Mouse (Mus musculus) heart, postnatal 14 days (tissue): ENCODE results near the gene Slc4a7. TPM values are rescaled to one million over a fixed set of nuclear protein-coding genes. Genes with fewer than 3 reads are reported as not detected.
A peak's percentile ranks its signal among the peaks of the same experiment; 100 is the strongest.

Source experiments
- DNase-seq, 2 experiments: peaks; one replicate each; pipeline ENCODE4 v3.0.0; 2021 to 2022
- intact Hi-C: fragments of 180-260 bp; cut with DNase I; formaldehyde crosslinking; loops from one replicate; pipeline ENCODE4 v1.15.1; 2025
- long read RNA-seq, 2 experiments: library from polyadenylated mRNA; stranded (forward); transcript quantifications; one replicate each; pipeline ENCODE4 v2.0.0; 2021
- total RNA-seq, 2 experiments: library from RNA; stranded (reverse); gene quantifications; 2 replicates each; pipeline ENCODE4 v1.2.3; 2021

Slc4a7 gene
- 10 to 100 TPM; 15.3 to 15.5 TPM for total RNA-seq
- long read RNA-seq, experiment 1, partial matches to known transcripts = 0 of 1 reads
- long read RNA-seq, experiment 1, other reads (novel, unspliced or antisense) = 1 of 1 reads
- long read RNA-seq, experiment 2, full-length matches to known transcripts = 1 of 5 reads
- long read RNA-seq, experiment 2, partial matches to known transcripts = 1 of 5 reads
- long read RNA-seq, experiment 2, other reads (novel, unspliced or antisense) = 3 of 5 reads

DNA sequence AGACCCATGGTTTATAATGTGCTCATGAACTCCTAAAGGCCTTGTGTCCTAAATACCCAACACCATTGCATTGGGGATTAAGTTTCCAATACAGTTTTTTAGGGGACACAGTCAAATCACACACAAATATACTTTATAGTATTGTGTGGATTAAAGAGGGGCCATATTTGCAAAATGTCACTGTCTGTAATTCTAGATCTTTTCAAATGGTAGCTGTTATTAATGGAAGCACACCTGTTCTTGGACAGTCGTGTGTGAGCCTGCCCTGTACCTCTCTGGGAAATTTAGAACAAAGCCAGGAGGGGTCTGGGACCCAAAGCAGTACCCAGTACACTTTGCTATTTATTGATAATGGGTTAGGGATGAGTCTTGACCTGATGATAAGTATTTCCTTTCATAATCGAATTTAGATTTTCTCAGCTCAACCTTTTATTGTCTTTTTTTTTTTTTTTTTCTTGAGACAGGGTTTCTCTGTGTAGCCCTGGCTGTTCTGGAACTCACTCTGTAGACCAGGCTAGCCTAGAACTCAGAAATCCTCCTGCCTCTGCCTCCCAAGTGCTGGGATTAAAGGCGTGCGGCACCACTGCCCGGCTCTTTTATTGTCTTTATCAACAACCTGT lies at the start of gene Slc4a7:
Slc4a7 (plus strand) TSS at position 570 of the 620 bp plus-strand sequence.
- intact Hi-C loops = loop anchor here (5.0 to 10.0 kb wide), 2 partner anchors 160 to 357 kb away; partner anchors contain the start of gene Il3ra
- DNase-seq = no peak

DNA sequence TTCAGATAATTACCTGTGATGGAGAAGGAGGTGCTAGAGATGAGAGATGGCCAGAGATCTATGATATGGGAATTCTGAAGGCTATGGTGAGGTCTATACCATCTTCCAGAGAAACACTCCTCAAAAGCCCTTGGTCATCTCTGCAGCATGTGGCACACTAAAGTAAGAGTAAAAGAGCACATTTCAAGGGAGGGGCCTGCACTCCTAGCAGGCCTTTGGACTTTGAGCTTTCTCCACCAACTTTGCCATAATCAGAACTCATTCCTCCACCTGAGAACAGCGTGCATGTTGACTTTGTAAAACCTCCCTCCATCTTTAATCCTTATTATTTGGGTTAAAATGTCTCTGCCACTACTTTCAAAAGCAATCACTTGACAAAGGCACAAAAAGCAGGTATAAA lies 31.5 kb upstream of the Slc4a7 start:
- intact Hi-C loops = loop anchor here (10.0 kb wide), 1 partner anchor 186 kb away; no protein-coding TSS in a partner anchor
- no peak for DNase-seq

DNA sequence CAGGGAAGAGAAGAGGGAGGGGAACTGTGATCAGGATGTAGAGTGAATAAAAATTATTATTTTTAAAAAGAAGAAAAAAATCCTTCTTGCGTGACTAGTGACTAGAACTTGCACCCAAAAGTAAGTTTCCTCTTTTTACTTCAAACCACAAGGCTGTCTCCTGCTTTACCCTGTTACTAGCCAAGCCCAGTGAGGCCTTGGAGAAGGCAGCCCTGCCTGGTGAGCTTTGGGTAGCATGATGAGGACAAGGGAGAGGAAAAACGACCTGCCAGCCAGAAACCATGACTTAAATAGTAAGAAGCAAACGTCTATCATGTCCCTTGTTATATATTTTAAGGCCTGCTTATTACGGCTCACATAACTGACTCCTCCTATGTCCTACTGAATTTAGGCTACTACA lies 20.5 kb upstream of the Slc4a7 start:
- intact Hi-C loops = no loop called here

DNA sequence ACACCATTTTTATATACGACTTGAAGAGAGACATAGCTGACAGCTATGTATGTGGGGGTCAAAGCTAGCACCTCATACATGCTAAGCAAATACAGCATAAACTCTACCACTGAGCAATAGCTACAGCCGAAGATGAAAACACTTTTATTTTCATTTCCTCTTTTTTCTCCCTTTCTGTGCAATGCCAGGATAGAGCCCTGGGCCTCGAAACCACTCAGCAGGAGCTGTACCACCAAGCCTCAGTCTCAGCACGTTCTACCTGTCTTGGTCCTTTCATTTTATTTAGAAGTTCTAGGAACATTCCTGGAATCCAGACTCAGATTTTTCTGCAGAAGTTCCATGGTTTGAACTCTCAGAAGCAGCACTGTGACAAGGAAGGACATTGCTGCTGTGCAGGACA lies 17.3 kb upstream of the Slc4a7 start:
- no peak for DNase-seq

More for the DNA sequence above, 20.5 kb upstream of the Slc4a7 start:
- no peak for DNase-seq

DNA sequence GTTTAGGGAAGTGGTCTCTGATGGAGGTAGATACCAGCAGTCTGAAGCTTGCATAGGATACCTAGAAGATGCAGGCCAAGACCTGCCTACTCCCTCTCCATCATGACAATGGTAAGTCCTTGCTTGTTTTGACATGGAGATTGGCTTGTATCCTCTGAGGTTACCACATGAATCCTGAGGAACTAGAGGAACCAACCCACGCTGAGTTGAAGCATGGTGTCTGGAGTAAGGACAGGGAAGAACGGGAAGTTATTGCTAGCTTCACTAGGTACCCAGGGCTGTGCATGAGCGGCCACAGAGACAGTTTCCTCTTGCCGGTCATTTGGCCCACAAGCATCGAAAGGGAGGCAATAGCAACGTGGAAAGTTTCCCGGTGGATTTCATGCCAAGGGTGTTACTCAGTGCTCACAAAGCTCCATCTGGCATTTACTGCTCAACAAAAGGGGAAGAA lies 16.0 kb upstream of the Slc4a7 start:
- peak in 1 of 2 experiments; percentile 11 for DNase-seq
- intact Hi-C loops = no loop called here

More for the DNA sequence above, 17.3 kb upstream of the Slc4a7 start:
- intact Hi-C loops = no loop called here

DNA sequence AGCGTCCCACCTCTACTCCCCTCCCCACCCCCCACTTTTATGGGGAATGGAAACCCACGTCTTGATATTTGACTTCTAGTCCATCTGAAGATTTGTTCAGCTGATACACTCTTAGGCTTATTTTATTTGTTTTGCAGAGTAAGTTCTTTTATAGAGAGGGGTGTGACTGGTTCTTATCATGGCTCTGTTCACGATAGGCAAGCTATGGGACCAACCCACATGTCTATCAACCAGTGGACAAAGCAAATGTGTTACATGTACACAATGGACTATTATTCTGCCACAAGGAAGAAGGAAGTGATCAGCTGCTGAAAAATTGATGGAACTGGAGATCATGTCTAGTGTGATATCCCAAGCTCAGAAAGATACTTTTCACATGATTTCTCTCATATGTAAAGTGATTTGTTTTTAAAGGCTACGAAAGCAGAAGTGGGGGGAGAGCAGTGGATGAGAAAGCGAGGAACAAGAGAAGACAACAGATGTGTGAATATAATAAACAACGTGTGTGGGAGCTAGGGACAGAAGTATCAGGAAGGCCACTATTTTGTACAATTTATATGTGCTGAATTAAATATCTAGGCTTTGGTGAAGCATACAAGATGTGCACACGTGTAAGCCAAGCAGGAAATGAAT lies 14.7 kb upstream of the Slc4a7 start:
- intact Hi-C loops = no loop called here
- no peak for DNase-seq

DNA sequence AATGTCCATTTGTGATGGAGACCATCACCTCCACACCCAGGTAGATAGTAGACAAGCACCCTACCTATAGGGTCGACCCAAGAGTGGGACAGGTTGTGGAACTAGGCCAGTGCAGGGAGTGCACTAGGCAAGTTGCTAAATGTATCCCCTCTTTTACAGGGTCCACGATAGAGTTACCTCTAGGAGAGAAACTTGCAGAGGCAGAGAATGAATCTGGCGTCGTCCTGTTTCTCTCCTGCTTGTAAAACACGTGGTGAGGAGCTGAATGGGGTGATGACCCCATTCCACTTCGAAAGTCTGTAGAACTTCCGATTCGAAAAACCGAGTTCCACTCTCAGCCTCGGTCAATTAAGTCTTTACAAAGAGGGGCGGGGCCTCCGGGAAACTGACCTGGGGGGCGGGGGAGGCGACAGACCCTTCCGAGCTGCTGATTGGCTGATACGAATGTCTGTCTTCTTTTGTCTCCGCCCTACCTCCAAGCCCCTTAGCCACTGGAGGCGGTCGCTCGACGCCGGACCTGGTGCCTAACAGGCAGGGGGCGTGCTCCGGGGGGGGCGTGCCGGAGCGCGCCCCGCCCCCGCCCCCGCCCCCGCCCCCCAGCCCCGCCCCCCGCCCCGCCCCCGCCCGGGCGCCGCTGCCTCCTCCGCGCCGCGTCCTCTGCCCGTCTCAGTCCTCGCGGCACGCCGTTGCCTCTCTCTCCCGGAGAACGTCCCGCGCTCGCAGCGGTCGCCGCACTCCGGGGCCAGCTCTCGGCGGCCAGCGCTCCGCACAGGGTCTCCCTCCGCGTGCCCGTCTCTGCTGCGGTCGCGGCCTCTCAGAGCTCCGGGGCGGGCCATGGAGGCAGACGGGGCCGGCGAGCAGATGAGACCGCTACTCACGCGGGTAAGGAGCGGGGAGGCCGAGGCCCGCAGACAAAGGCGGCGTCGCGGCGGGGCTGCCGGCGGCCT lies 593 bp downstream of the Slc4a7 start:
- DNase-seq = peak; percentile 90 to 93
- intact Hi-C loops = loop anchor here (5.0 to 10.0 kb wide), 2 partner anchors 160 to 358 kb away; partner anchors contain the start of gene Il3ra

DNA sequence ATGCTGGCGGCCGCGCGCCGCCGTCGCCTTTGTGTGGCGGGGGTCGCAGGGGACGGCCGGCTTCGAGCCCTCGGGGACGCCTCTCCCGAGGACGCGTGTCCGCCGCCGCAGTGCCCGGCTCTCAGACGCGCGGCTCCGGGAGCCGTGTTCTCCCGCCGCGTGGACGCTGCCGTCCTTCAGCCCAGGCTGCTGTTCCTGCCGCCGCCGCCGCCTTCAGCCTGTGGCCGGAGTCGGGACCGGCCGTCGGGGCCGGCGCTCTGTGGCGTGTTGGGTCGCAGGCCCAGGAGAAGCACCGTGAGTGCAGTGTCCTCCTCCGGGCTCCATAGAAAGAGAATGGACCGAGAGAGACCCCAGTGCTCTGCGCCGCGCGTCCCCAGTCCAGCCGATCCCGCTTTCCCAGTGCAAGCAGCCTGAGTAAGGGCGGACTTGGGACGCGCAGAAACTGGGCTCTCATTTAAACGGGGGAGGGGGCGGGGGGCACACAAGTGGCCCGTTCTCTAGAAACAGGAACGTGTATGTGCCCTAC lies 1.3 kb downstream of the Slc4a7 start:
- intact Hi-C loops = loop anchor here (5.0 to 10.0 kb wide), 2 partner anchors 159 to 359 kb away; partner anchors contain the start of gene Il3ra
- DNase-seq = peak; percentile 62 to 67

DNA sequence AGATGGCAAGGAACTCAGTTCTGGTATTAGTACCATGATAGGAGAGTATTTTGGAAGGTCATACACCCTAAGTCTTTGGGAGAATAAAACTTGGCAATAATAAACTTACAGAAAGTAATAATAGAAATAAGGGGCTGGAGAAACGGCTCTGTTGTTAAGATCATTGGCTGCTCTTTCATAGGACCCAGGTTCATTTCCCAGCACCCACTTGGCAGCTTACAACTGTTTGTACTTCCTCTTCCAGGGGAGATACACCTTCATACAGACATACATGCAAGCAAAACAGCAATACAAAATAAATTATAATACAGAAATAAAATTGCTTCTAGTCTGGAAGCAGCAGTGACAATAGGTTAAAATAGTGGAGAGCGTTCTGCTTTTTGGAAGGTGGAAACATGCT lies 2.6 kb downstream of the Slc4a7 start:
- DNase-seq = no peak

DNA sequence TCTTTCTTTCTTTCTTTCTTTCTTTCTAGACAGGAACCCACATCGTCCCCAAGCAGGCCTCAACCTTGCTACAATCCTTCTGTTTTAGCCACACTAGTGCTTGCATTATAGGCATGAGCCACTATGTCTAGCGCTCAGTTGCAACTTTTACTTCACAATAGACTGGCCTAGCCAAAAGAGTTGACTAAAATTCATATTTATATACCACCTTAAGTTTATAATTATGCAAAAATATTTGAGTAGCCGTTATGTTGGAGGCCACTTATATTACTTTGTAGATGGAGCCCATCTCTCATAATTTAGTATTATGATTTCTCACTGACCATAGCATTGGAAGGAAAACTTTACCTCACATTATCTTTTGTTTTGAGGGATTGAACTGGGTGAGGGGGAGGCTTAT lies 3.0 kb downstream of the Slc4a7 start:
- DNase-seq = no peak
- intact Hi-C loops = loop anchor here (10.0 kb wide), 1 partner anchor 360 kb away; the partner anchor contains the start of gene Il3ra

More for the DNA sequence above, 2.6 kb downstream of the Slc4a7 start:
- intact Hi-C loops = loop anchor here (5.0 to 10.0 kb wide), 2 partner anchors 158 to 360 kb away; partner anchors contain the start of gene Il3ra

DNA sequence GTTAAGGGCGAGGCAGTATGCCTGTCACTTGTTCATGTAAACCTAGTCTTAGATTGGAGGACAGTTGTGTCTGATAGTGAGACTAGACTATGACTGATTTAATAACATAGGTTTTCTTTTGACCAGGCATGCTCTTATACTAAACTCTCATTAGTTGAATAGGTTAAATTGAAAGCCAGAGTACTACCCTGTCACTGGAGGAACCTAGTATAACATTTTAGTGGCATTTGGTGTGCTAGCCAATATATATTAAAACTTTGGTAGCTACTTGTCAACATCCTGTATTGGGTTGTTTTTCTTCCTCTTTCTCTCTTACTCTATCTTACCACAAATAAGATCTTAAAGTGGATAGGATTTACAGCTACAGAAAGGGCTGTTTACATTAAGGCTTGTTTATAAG lies 4.3 kb downstream of the Slc4a7 start:
- DNase-seq = no peak
- intact Hi-C loops = loop anchor here (10.0 kb wide), 1 partner anchor 362 kb away; the partner anchor contains the start of gene Il3ra

DNA sequence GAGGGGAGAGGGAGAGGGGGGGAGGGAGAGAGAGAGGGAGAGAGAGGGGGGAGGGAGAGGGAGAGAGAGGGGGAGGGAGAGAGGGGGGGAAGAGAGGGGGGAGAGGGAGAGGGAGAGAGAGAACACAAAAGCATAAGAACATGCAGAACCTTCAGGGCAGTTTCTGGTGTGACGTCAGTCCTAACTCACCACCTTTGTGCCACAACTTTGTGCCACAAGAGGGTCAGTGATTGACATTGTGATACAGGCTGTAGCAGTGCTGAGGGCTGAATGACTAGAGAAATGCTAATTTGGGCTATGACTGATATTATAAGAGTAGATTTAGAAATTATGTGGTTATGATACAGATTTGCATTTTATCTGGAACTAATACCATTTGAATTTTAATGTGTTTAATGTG lies 5.0 kb downstream of the Slc4a7 start:
- intact Hi-C loops = loop anchor here (10.0 kb wide), 1 partner anchor 362 kb away; the partner anchor contains the start of gene Il3ra
- DNase-seq = no peak

DNA sequence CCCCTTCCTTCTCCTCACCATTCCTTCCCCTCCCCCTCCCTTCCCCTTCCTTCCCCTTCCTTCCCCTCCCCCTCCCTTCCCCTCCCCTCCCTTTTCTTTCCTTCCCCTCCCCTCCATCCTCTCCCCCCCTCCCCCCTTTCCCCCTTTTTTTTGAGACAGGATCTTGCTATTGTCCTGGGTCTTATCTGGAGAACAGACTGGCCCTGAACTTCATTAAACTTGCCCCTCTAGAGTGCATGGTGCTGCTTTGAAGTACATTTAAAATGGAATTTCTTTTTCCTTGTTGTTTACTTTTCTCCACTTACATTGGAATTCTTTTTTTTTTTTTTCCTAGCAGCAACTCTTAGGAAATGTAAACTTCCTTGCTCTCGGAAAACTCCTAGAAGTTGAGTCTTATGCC lies 6.9 kb downstream of the Slc4a7 start:
- intact Hi-C loops = loop anchor here (10.0 kb wide), 1 partner anchor 364 kb away; the partner anchor contains the start of gene Il3ra
- no peak for DNase-seq

DNA sequence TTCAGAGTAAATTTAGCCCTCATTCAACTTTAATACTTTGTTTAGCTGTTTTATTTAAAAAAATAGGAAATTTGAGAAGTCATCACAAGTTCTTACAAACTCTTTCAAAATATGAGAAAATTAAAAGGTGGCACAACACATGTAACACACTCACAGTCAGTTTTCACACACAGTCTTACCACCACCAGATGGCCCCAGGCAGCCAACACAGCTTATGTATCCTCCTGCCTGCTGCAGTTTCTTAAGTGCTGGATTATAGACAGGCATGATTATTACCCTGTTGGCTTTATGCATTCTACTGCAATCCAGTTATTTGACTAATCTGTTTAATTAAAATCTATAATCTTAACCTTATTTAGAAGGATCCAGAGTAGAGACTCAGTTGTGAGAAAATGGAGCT lies 12.1 kb downstream of the Slc4a7 start:
- DNase-seq = peak; percentile 5 to 15
- intact Hi-C loops = no loop called here

DNA sequence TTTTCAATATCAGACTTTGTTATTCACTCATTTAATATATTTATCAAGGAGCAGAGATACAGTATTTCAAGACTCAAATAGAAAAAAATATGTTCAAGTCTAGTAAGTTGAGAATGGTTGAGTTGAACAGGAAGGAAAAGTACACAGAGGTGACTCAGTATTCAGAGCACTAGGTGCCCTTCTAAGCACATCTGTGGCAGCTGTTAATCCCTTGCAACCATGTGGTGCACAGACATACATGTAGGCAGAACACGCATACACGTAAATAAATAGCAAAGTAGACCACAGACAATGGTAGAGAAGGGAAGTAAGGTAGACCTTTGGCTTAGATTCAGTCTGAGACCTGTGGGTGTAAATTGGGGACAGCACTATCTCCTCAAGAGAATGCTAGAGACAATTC lies 13.7 kb downstream of the Slc4a7 start:
- intact Hi-C loops = no loop called here
- DNase-seq = no peak

DNA sequence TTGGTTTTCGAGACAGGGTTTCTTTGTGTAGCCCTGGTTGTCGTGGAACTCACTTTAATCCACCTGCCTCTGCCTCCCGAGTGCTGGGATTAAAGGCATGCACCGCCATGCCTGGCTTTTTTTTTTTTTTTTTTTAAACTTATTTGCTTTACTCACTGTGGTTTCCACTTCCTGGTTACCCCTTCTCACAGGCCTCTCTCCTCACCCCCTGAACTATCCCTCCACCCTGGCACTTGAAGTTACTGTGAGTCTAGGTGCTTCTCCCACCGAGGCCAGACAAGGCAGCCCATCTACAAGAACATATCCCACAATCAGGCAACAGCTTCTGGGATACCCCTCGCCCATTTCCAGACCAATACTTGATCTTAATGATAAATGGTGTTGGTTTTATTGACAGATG lies 14.8 kb downstream of the Slc4a7 start:
- no peak for DNase-seq
- intact Hi-C loops = no loop called here

DNA sequence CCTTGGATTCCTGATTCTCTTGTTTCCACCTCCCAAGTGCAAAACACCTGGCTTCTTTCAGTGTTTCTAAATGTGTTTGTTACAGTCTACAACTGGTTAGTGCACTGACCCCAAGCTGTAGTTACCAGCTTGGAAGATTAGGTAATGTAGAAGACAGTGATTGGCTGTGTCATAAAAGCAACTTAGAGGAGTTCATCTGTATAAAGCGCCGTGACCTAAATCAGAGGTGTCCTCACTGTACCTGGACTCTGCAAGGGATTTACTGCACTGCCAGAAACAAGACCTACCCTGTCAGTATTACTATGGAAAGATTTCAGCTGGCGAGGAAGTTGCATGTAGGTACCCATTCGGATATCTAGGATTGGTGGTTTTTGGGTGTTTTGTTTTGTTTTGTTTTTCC lies 16.5 kb downstream of the Slc4a7 start:
- intact Hi-C loops = no loop called here
- DNase-seq = no peak

DNA sequence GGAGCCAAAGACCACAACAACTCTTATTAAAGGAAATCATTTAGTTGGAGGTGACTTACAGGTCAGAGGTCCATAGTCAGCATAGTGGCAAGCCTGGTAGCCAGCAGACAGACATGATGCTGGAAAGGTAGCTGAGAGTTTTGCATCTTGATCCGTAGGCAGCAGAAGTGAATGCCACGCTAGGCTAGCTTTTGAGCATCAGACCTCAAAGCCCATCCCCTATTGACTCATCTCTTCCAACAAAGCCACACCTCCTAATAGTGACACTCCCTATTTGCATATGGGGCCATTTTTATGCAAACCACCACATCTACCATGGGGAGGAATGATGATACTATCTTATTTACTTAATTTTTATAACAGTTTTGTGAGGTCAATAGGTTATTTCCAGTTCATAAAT lies 79.1 kb downstream of the Slc4a7 start:
- DNase-seq = no peak
- intact Hi-C loops = no loop called here

DNA sequence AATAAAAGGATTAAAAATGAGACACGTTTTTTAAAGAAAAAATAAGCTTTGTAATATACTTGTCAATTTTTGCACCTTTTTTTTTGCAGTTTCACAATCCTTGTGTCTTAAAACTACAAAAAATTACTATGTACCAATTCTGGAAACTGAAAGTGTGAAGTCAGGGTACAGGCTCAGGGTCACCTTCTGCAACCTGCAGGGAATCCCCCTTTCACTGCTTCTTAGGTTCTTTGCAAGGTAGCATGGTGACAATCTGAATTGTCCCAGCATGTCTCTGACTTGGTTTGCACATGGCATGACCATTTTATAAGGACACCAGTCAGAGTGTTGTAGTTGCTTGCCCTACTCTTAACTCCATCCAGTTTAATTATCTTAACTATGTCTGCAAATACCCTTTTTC lies 82.1 kb downstream of the Slc4a7 start:
- no peak for DNase-seq
- intact Hi-C loops = no loop called here

DNA sequence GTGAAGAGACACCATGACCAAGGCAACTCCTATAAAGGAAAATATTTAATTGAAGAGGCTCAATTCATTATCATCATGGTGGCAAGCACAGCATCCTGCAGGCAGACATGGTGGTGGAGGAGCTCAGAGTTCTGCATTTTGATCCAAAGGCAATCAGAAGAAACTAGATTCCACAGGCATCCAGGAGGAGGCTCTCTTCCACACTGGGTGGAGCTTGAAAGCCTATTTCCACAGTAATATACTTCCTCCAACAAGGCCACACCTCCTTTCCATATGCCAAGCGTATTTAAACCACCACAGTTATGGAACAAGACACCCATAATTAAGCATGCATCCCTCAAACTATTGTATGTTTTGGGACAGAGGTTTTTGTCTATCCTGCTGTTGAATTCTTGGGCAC lies 84.9 kb downstream of the Slc4a7 start:
- DNase-seq = no peak
- intact Hi-C loops = loop anchor here (5.0 kb wide), 1 partner anchor 45 kb away; no protein-coding TSS in a partner anchor
